Mouse (Mus musculus): ENCODE results near the gene Etv3. TPM values are rescaled to one million over a fixed set of nuclear protein-coding genes. Genes with fewer than 3 reads are reported as not detected.

Gene Etv3
- polyA plus RNA-seq, 1 experiment from 2014 or later: 8.6 TPM

DNA sequence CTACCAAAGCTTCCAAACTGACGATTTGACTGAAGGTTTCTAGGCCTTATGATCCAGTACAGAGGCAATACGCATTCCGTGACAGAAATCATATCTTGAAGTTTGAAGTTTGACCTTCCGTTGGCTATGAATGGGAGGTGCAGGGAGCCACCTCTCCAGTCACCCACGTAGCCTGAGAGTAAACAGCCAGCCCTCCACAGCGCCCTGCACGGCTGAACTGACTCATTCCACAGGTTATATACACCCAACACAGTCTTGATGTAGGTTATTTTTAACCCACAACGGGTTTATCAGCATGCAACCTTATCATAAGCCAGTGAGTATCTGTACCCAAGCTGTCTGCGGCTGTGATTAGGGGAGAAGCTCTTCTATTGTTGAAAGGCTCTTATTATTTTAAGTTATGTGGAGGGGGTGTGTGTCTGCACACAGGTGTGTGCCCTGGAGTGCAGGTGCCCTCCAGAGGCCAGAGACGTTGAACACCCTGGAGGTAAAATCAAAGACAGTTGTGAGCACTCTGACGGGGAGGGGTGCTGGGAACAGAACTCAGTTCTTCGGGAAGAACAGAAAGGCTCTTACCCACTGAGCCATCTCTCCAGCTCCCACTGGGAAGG lies 31.6 kb downstream of the Etv3 start:
- no peaks in the 10 kb centered on the region for H3K9me3 ChIP-seq (ENCODE audit: control insufficient read depth, low read length)
- no peaks in the 10 kb centered on the region for H3K4me1 ChIP-seq (ENCODE audit: control insufficient read depth, insufficient read depth, low read length)
- H3K36me3 ChIP-seq (ENCODE audit: control insufficient read depth, insufficient read depth, low read length): no peaks in the 10 kb centered on the region
- H3K27me3 ChIP-seq (ENCODE audit: control insufficient read depth, insufficient read depth, low read length): 0 out of 2 replicates have a peak, but pooled peaks cover 2% of the 10 kb centered on the region
- no peak overlapping the region for H3K4me3 ChIP-seq (ENCODE audit: low read depth, low read length)
- no peak for ATAC-seq (ENCODE audit: insufficient read depth, low FRiP score, low TSS enrichment)
- DNase-seq (ENCODE audit: low spot score): no peak
- H3K9ac ChIP-seq (ENCODE audit: low read length): no peak overlapping the region
- 87% methylated on average over 12 of the region's 12 CpGs for WGBS
- no peak overlapping the region for H3K27ac ChIP-seq (ENCODE audit: low read depth, low read length)
- no peak overlapping the region for H3K4me2 ChIP-seq (ENCODE audit: low read depth)

- no peak overlapping the region for H3K4me2 ChIP-seq (ENCODE audit: low read depth)
- H3K27ac ChIP-seq (ENCODE audit: low read depth, low read length): no peak overlapping the region
- H3K27me3 ChIP-seq (ENCODE audit: control insufficient read depth, insufficient read depth, low read length): no peaks in the 10 kb centered on the region
- H3K36me3 ChIP-seq (ENCODE audit: control insufficient read depth, insufficient read depth, low read length): no peaks in the 10 kb centered on the region
- DNase-seq (ENCODE audit: low spot score) (no peak), ATAC-seq (ENCODE audit: insufficient read depth, low FRiP score, low TSS enrichment) (no peak)
- 66% methylated on average over 3 of the region's 3 CpGs for WGBS
- no peaks in the 10 kb centered on the region for H3K4me1 ChIP-seq (ENCODE audit: control insufficient read depth, insufficient read depth, low read length)
- H3K4me3 ChIP-seq (ENCODE audit: low read depth, low read length): no peak overlapping the region
- H3K9me3 ChIP-seq (ENCODE audit: control insufficient read depth, low read length): no peaks in the 10 kb centered on the region
- H3K9ac ChIP-seq (ENCODE audit: low read length): no peak overlapping the region
Observed at GRCm38 (mm10) chr3:87560156-87560555, 34.9 kb downstream of the Etv3 start.

DNA sequence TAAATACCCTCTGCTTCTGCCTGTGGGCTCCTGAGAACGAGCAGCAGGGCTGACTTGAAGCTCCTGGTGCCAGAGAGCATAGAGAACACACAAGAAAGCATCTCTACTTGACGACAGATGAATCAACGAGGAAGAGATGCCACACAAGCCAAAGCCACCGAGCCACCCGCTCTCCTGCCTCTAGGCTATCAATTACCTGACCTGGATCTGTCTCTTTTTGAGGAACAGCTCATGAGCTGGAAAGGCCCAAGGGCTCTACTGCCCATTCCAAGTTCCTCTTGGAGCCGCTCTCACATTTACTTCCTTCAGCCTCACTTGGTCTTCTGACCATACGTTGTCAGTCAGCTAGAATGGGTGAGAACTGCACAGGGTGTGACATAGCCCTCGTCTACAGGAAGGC lies 36.2 kb downstream of the Etv3 start:
- no peak overlapping the region for H3K9ac ChIP-seq (ENCODE audit: low read length)
- DNase-seq (ENCODE audit: low spot score): no peak
- H3K4me3 ChIP-seq (ENCODE audit: low read depth, low read length): no peak overlapping the region
- WGBS: 80% methylated on average over 8 of the region's 8 CpGs
- no peak overlapping the region for H3K4me2 ChIP-seq (ENCODE audit: low read depth)
- no peaks in the 10 kb centered on the region for H3K36me3 ChIP-seq (ENCODE audit: control insufficient read depth, insufficient read depth, low read length)
- no peak for ATAC-seq (ENCODE audit: insufficient read depth, low FRiP score, low TSS enrichment)
- no peaks in the 10 kb centered on the region for H3K27me3 ChIP-seq (ENCODE audit: control insufficient read depth, insufficient read depth, low read length)
- H3K4me1 ChIP-seq (ENCODE audit: control insufficient read depth, insufficient read depth, low read length): peaks cover 7% of the 10 kb centered on the region
- no peak overlapping the region for H3K27ac ChIP-seq (ENCODE audit: low read depth, low read length)
- H3K9me3 ChIP-seq (ENCODE audit: control insufficient read depth, low read length): no peaks in the 10 kb centered on the region

GRCm38 (mm10) chr3:87562370-87562769 lies 37.2 kb downstream of the Etv3 start:
- Histone ChIP-seq H3K9ac (ENCODE audit: low read length) (no peak overlapping the region), H3K36me3 (ENCODE audit: control insufficient read depth, insufficient read depth, low read length) (no peaks in the 10 kb centered on the region), H3K4me3 (ENCODE audit: low read depth, low read length) (no peak overlapping the region), H3K27me3 (ENCODE audit: control insufficient read depth, insufficient read depth, low read length) (no peaks in the 10 kb centered on the region), H3K4me2 (ENCODE audit: low read depth) (no peak overlapping the region), H3K4me1 (ENCODE audit: control insufficient read depth, insufficient read depth, low read length) (peaks cover 7% of the 10 kb centered on the region), H3K9me3 (ENCODE audit: control insufficient read depth, low read length) (no peaks in the 10 kb centered on the region), H3K27ac (ENCODE audit: low read depth, low read length) (no peak overlapping the region)
- DNase-seq (ENCODE audit: low spot score) (peak; percentile 86), ATAC-seq (ENCODE audit: insufficient read depth, low FRiP score, low TSS enrichment) (no peak)
- 4% methylated on average over 6 of the region's 6 CpGs for WGBS

DNA sequence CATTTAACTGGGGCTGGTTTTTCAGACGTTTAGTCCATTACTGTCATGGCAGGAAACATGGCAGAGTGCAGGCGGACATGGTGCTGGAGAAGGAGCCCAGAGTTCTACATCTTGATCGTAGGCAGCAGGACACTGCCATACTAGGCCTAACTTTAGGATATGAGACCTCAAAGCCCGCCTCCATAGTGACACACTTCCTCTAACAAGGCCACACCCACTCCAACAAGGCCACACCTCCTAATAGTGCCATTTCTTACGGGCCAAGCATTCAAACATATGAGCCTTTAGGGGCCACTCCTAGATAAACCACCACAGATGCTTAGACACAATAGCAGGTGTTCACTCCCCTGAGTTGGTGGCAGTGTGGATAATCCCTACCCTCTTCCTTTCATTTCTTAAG lies 38.3 kb downstream of the Etv3 start:
- no peak overlapping the region for H3K4me2 ChIP-seq (ENCODE audit: low read depth)
- no peak overlapping the region for H3K4me3 ChIP-seq (ENCODE audit: low read depth, low read length)
- no peaks in the 10 kb centered on the region for H3K36me3 ChIP-seq (ENCODE audit: control insufficient read depth, insufficient read depth, low read length)
- no peaks in the 10 kb centered on the region for H3K9me3 ChIP-seq (ENCODE audit: control insufficient read depth, low read length)
- no peaks in the 10 kb centered on the region for H3K27me3 ChIP-seq (ENCODE audit: control insufficient read depth, insufficient read depth, low read length)
- H3K9ac ChIP-seq (ENCODE audit: low read length): no peak overlapping the region
- WGBS: 81% methylated on average over 5 of the region's 5 CpGs
- ATAC-seq (ENCODE audit: insufficient read depth, low FRiP score, low TSS enrichment) (no peak), DNase-seq (ENCODE audit: low spot score) (no peak)
- H3K27ac ChIP-seq (ENCODE audit: low read depth, low read length): no peak overlapping the region
- peaks cover 7% of the 10 kb centered on the region for H3K4me1 ChIP-seq (ENCODE audit: control insufficient read depth, insufficient read depth, low read length)

DNA sequence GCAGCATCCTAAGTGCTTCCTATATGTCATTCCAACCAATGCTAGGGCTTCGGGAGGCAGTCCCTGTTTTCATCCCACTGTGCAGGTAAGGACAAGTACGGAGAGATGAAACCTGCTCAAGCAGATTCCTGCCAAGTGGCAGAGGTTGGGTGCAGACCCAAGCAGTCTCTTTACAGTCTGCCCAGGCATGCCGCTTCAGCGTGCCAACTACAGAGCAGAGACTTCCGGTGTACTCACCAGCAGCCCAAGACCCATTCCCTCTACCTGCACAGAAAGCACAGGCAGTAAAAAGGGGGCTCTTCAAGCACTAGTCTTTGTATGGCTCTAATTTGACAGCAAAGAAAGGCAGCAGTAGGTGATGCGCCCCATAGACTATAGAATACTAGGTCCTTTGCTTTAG lies 40.4 kb downstream of the Etv3 start:
- no peak; the same call in 1 of the 2 replicates for ATAC-seq (ENCODE audit: insufficient read depth, low FRiP score, low TSS enrichment)
- no peak for DNase-seq (ENCODE audit: low spot score)
- peak overlapping the region; percentile 47 for H3K9ac ChIP-seq (ENCODE audit: low read length)
- H3K27ac ChIP-seq (ENCODE audit: low read depth, low read length): peak overlapping the region; percentile 93
- H3K4me2 ChIP-seq (ENCODE audit: low read depth): peak overlapping the region; percentile 34
- WGBS: 82% methylated on average over 6 of the region's 6 CpGs
- 0 out of 2 replicates have a peak overlapping the region, but pooled peaks have one; percentile 12 for H3K4me3 ChIP-seq (ENCODE audit: low read depth, low read length)
- H3K4me1 ChIP-seq (ENCODE audit: control insufficient read depth, insufficient read depth, low read length): peaks cover 7% of the 10 kb centered on the region
- H3K27me3 ChIP-seq (ENCODE audit: control insufficient read depth, insufficient read depth, low read length): no peaks in the 10 kb centered on the region
- H3K9me3 ChIP-seq (ENCODE audit: control insufficient read depth, low read length): no peaks in the 10 kb centered on the region
- H3K36me3 ChIP-seq (ENCODE audit: control insufficient read depth, insufficient read depth, low read length): no peaks in the 10 kb centered on the region

DNA sequence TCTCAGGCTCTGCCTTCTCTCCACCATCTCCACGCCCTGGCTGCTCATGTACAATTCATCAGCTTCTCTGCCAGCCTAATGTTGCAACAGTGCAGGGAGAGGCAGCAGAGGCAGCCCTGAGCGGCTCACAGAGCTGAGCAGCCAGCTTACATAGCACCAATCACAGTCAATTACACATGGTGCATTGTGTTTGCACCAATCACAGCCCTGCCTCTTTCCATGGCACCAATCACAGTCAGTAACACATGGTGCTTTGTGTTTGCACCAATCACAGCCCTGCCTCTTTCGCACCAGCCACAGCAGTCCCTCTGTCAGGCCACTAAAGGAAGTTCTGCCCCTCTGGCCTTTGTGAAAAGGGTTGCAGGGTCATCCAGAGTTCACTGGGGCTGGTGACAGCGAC lies 40.9 kb downstream of the Etv3 start:
- no peaks in the 10 kb centered on the region for H3K9me3 ChIP-seq (ENCODE audit: control insufficient read depth, low read length)
- H3K4me2 ChIP-seq (ENCODE audit: low read depth): peak overlapping the region; percentile 34
- H3K4me3 ChIP-seq (ENCODE audit: low read depth, low read length): 0 out of 2 replicates have a peak overlapping the region, but pooled peaks have one; percentile 12
- H3K27me3 ChIP-seq (ENCODE audit: control insufficient read depth, insufficient read depth, low read length): no peaks in the 10 kb centered on the region
- 2% methylated on average over 4 of the region's 4 CpGs for WGBS
- H3K27ac ChIP-seq (ENCODE audit: low read depth, low read length): peak overlapping the region; percentile 93
- H3K9ac ChIP-seq (ENCODE audit: low read length): peak overlapping the region; percentile 47
- no peaks in the 10 kb centered on the region for H3K36me3 ChIP-seq (ENCODE audit: control insufficient read depth, insufficient read depth, low read length)
- peak; percentile 99 for ATAC-seq (ENCODE audit: insufficient read depth, low FRiP score, low TSS enrichment)
- peak; percentile 87 for DNase-seq (ENCODE audit: low spot score)
- H3K4me1 ChIP-seq (ENCODE audit: control insufficient read depth, insufficient read depth, low read length): peaks cover 7% of the 10 kb centered on the region

GRCm38 (mm10) chr3:87567497-87567896 lies 42.3 kb downstream of the Etv3 start:
- Histone ChIP-seq H3K4me2 (ENCODE audit: low read depth) (no peak overlapping the region), H3K9ac (ENCODE audit: low read length) (no peak overlapping the region), H3K9me3 (ENCODE audit: control insufficient read depth, low read length) (no peaks in the 10 kb centered on the region), H3K4me1 (ENCODE audit: control insufficient read depth, insufficient read depth, low read length) (peaks cover 7% of the 10 kb centered on the region), H3K36me3 (ENCODE audit: control insufficient read depth, insufficient read depth, low read length) (no peaks in the 10 kb centered on the region), H3K27ac (ENCODE audit: low read depth, low read length) (no peak overlapping the region), H3K27me3 (ENCODE audit: control insufficient read depth, insufficient read depth, low read length) (no peaks in the 10 kb centered on the region), H3K4me3 (ENCODE audit: low read depth, low read length) (no peak overlapping the region)
- ATAC-seq (ENCODE audit: insufficient read depth, low FRiP score, low TSS enrichment): no peak
- WGBS: 93% methylated on average over 14 of the region's 14 CpGs
- DNase-seq (ENCODE audit: low spot score): no peak

DNA sequence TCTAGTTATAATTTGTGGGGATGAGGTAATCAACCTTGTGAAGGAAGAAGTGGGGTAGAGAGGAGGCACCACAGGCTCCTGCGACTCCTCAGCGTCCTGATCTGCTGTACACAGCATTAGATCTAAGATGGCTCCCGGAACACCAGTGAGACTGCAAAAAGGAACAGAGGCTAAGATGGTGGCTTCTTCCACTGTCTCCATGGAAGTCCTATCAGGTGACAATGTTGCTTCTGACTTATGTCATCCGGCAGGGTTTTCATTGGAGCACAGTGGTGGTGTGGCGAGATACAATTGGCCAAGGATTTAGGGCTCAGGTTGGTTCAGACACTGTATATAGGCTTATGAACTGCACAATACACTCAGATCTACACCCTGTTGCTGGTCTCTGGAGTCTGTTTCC lies 43.5 kb downstream of the Etv3 start:
- H3K4me2 ChIP-seq (ENCODE audit: low read depth): no peak overlapping the region
- H3K4me3 ChIP-seq (ENCODE audit: low read depth, low read length): no peak overlapping the region
- no peak overlapping the region for H3K27ac ChIP-seq (ENCODE audit: low read depth, low read length)
- no peaks in the 10 kb centered on the region for H3K36me3 ChIP-seq (ENCODE audit: control insufficient read depth, insufficient read depth, low read length)
- DNase-seq (ENCODE audit: low spot score) (no peak), ATAC-seq (ENCODE audit: insufficient read depth, low FRiP score, low TSS enrichment) (no peak)
- WGBS: 93% methylated on average over 5 of the region's 5 CpGs
- H3K9me3 ChIP-seq (ENCODE audit: control insufficient read depth, low read length): no peaks in the 10 kb centered on the region
- H3K27me3 ChIP-seq (ENCODE audit: control insufficient read depth, insufficient read depth, low read length): no peaks in the 10 kb centered on the region
- H3K9ac ChIP-seq (ENCODE audit: low read length): no peak overlapping the region
- peaks cover 7% of the 10 kb centered on the region for H3K4me1 ChIP-seq (ENCODE audit: control insufficient read depth, insufficient read depth, low read length)
